26 mouse cellular contexts compared by ENCODE assay signal in the genomic region with DNA sequence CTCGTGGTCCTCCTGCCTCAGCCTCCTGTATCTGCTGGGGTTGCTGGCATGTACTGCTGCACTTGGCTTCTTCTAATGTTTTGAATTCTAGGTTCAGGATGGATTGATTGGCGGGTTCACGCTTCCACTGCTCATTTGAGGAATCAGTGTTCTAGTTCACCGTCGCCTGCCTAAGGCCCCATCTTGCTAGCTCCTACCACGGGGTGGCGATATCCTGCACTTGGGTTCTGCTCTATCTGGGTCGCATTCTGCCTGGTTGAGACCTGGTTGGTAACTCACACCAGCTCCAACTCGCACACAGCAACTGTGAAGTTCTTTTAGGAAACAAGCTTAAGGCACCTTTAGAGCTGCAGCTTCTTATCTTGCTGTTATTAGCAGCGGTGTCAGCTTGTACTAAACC. TPM values are rescaled to one million over a fixed set of nuclear protein-coding genes. Genes with fewer than 3 reads are reported as not detected.
DNase-seq lines count a peak whose midpoint lies in the region; ATAC-seq and TF ChIP-seq lines count a peak whose summit lies in the region.
"Had no signal": no experiment of that assay in that cellular context is flagged by ENCODE, and none has a peak within 500 bp of the region (broad histone marks: within the 10 kb centered on the region; RNA-seq: fewer than 3 reads in every experiment).

No protein-coding gene starts in this region.

- peaks cover 30% of the 10 kb centered on the region for H3K4me1 ChIP-seq in heart, embryonic 11.5 days (ENCODE audit: control insufficient read depth, insufficient read depth, low read length)
- H3K4me1 ChIP-seq in lung, postnatal 0 days (ENCODE audit: insufficient read depth, low read depth, low read length), result peaks cover 8% of the 10 kb centered on the region; the same call in 1 of the 2 replicates

- no peak for DNase-seq in heart, postnatal 36 days
- DNase-seq in lung, postnatal 0 days (ENCODE audit: low spot score), result no peak
- no peak for DNase-seq in lung, postnatal 36 days
- peak; percentile 52 for DNase-seq in R1 (ENCODE audit: low read depth, low spot score)
- DNase-seq in kidney, postnatal 10 days, result no peak
- no peak for DNase-seq in right cerebral cortex, adult 18-20 months
- DNase-seq: adrenal gland, postnatal 36 days; cerebellum, adult 18-20 months; cerebellum, postnatal 25 days; embryo, embryonic 11 days; gastrocnemius, postnatal 14 days; kidney, adult 18-20 months; lung, postnatal 14 days; right cerebral cortex, postnatal 14 days; thymus, adult 2 months had no signal

- no peak for ATAC-seq in heart, embryonic 11.5 days (replicated peaks; ENCODE audit: insufficient number of reproducible peaks, low FRiP score, low TSS enrichment)
- no peak for ATAC-seq in lung, postnatal 0 days
- 0 out of 2 replicates have a peak, but pooled peaks have one; percentile 14 for ATAC-seq in megakaryocyte progenitor cell, adult 5-6 weeks (replicated peaks; ENCODE audit: poor library complexity)

- no peaks in the 10 kb centered on the region for H3K27me3 ChIP-seq in heart, embryonic 11.5 days (ENCODE audit: control insufficient read depth, insufficient read depth, low read length)
- H3K27me3 ChIP-seq in lung, postnatal 0 days (replicated peaks; ENCODE audit: insufficient read depth, low read length), result no peaks in the 10 kb centered on the region
- H3K27me3 ChIP-seq: embryonic facial prominence, embryonic 15.5 days; limb, embryonic 15.5 days; liver, embryonic 15.5 days; neural tube, embryonic 15.5 days; stomach, embryonic 15.5 days had no signal

- H3K4me3 ChIP-seq in heart, embryonic 11.5 days (ENCODE audit: low read depth, low read length), result no peak overlapping the region
- H3K4me3 ChIP-seq in lung, postnatal 0 days (ENCODE audit: low read depth, low read length), result no peak overlapping the region
- H3K4me3 ChIP-seq: embryonic facial prominence, embryonic 15.5 days; hindbrain, embryonic 10.5 days; layer of hippocampus, adult 2 months; limb, embryonic 15.5 days; liver, embryonic 15.5 days; neural tube, embryonic 15.5 days; stomach, embryonic 15.5 days had no signal

- no peak for TF ChIP-seq EP300 in lung, postnatal 0 days (IDR thresholded peaks at IDR 0.05)

- intact Hi-C loops in heart, postnatal 36 days (cut with DNase I), result no loop called here

- H3K27ac ChIP-seq in heart, embryonic 11.5 days (ENCODE audit: low read depth, low read length), result 0 out of 2 replicates have a peak overlapping the region, but pooled peaks have one; percentile 15
- no peak overlapping the region for H3K27ac ChIP-seq in lung, postnatal 0 days (ENCODE audit: low read length)
- H3K27ac ChIP-seq: embryonic facial prominence, embryonic 15.5 days; hindbrain, embryonic 10.5 days; kidney, postnatal 0 days; layer of hippocampus, adult 2 months; limb, embryonic 15.5 days; liver, embryonic 15.5 days; neural tube, embryonic 15.5 days; stomach, embryonic 15.5 days had no signal

- peak; percentile 16; the same call in 1 of the 2 replicates for TF ChIP-seq CTCF in lung, postnatal 0 days (IDR thresholded peaks at IDR 0.05)

- WGBS in heart, embryonic 11.5 days (ENCODE audit: insufficient replicate concordance), result 49% methylated on average over 10 of the region's 10 CpGs
- 79% methylated on average over 10 of the region's 10 CpGs for WGBS in lung, postnatal 0 days

- H3K4me2 ChIP-seq in heart, embryonic 11.5 days, result peak overlapping the region; percentile 25
- no peak overlapping the region for H3K4me2 ChIP-seq in lung, postnatal 0 days (replicated peaks; ENCODE audit: low read depth, low read length)
- H3K4me2 ChIP-seq: embryonic facial prominence, embryonic 15.5 days; limb, embryonic 15.5 days; liver, embryonic 15.5 days; neural tube, embryonic 15.5 days; stomach, embryonic 15.5 days had no signal

- H3K9ac ChIP-seq in heart, embryonic 11.5 days (ENCODE audit: low read depth, low read length), result no peak overlapping the region
- no peak overlapping the region for H3K9ac ChIP-seq in lung, postnatal 0 days (replicated peaks; ENCODE audit: low read depth)
- H3K9ac ChIP-seq: embryonic facial prominence, embryonic 15.5 days; limb, embryonic 15.5 days; liver, embryonic 15.5 days; neural tube, embryonic 15.5 days; stomach, embryonic 15.5 days had no signal

- no peaks in the 10 kb centered on the region for H3K36me3 ChIP-seq in heart, embryonic 11.5 days (ENCODE audit: control insufficient read depth, insufficient read depth, low read length)
- no peaks in the 10 kb centered on the region for H3K36me3 ChIP-seq in lung, postnatal 0 days (ENCODE audit: insufficient read depth, low read length)
- H3K36me3 ChIP-seq: limb, embryonic 15.5 days; liver, embryonic 15.5 days; neural tube, embryonic 15.5 days; stomach, embryonic 15.5 days had no signal

- H3K9me3 ChIP-seq in heart, embryonic 11.5 days (replicated peaks; ENCODE audit: control insufficient read depth, low read length), result no peaks in the 10 kb centered on the region
- H3K9me3 ChIP-seq in lung, postnatal 0 days (ENCODE audit: low read length), result no peaks in the 10 kb centered on the region
- H3K9me3 ChIP-seq: embryonic facial prominence, embryonic 15.5 days; G1E; limb, embryonic 15.5 days; liver, embryonic 15.5 days; neural tube, embryonic 15.5 days; stomach, embryonic 15.5 days had no signal

RNA-seq across cellular contexts. Expression of gene Fto, which starts 33.8 kb away (rescaled TPM):
- 70.1 and 81.9 TPM in 2 replicates for polyA plus RNA-seq in heart, embryonic 11.5 days (2014; fragmentation: Nextera tagmentation; extraction: Ambion mirVana)
- 10 to 100 TPM; 62.9 to 68.3 TPM for total RNA-seq in heart, postnatal 36 days (2021)
- 29.8 and 31.9 TPM in 2 replicates for polyA plus RNA-seq in lung, postnatal 0 days (2015; fragmentation: Nextera tagmentation; extraction: Ambion mirVana)
- total RNA-seq in megakaryocyte progenitor cell, adult 5-6 weeks (2015), result 50.0 and 54.6 TPM in 2 replicates
- total RNA-seq in megakaryocyte progenitor cell, adult 5-6 weeks (2017), result 26.4 and 34.7 TPM in 2 replicates

RNA-seq across cellular contexts. Expression of gene Rpgrip1l, which starts 34.1 kb away (rescaled TPM):
- 8.0 and 9.6 TPM in 2 replicates for polyA plus RNA-seq in heart, embryonic 11.5 days (2014; fragmentation: Nextera tagmentation; extraction: Ambion mirVana)
- total RNA-seq in heart, postnatal 36 days (2021), result 1 to 10 TPM; 1.7 to 3.8 TPM
- 6.0 and 8.0 TPM in 2 replicates for polyA plus RNA-seq in lung, postnatal 0 days (2015; fragmentation: Nextera tagmentation; extraction: Ambion mirVana)
- 10.1 and 13.6 TPM in 2 replicates for total RNA-seq in megakaryocyte progenitor cell, adult 5-6 weeks (2015)
- 11.6 and 14.6 TPM in 2 replicates for total RNA-seq in megakaryocyte progenitor cell, adult 5-6 weeks (2017)
